Mouse (Mus musculus) liver, embryonic 14.5 days (tissue): ENCODE measurements around the gene Parp12. TPM values are rescaled to one million over a fixed set of nuclear protein-coding genes. Genes with fewer than 3 reads are reported as not detected.

Source experiments
- ATAC-seq: fragments of 200-750 bp; cut with Nextera tagmentation; 2 replicates; pipeline ENCODE4 v1.8.0; 2017; ENCODE audit warnings: moderate number of reproducible peaks, mild to moderate bottlenecking, moderate library complexity; ENCODE audit not compliant: insufficient read depth
- DNase-seq, 3 experiments: peaks; one replicate each; pipeline ENCODE4 v3.0.0-alpha.2; 2012 to 2013; ENCODE audit warnings: low read depth in 3 of 3, low spot score in 3 of 3
- H3K27ac ChIP-seq: fragments of 300-500 bp; sonication (generic); 2 replicates; pipeline ENCODE4 v1.5.1; 2014; ENCODE audit warnings: moderate library complexity, mild to moderate bottlenecking, control low read depth, inconsistent platforms
- H3K27me3 ChIP-seq: fragments of 300-500 bp; sonication (generic); 2 replicates; pipeline ENCODE4 v1.6.1; 2014; ENCODE audit warnings: mild to moderate bottlenecking, low read length, moderate library complexity; ENCODE audit not compliant: control insufficient read depth, insufficient read depth
- H3K36me3 ChIP-seq: fragments of 300-500 bp; sonication (generic); replicated peaks from 2 replicates; pipeline ENCODE4 v1.6.1; 2014; ENCODE audit warnings: low read depth; ENCODE audit not compliant: control insufficient read depth, insufficient read depth
- H3K4me1 ChIP-seq, 2 experiments: fragments of 200-500 bp in 1 of 2; fragments of 300-500 bp in 1 of 2; sonication (generic) in 1 of 2; replicated peaks; 2 replicates each; pipeline ENCODE4 v1.6.1; 2012 to 2014; ENCODE audit warnings: antibody characterized with exemption in 1 of 2, inconsistent platforms in 1 of 2, low read length in 1 of 2; ENCODE audit not compliant: control insufficient read depth in 2 of 2, insufficient read depth in 2 of 2
- H3K4me2 ChIP-seq: fragments of 300-500 bp; sonication (generic); 2 replicates; pipeline ENCODE4 v1.6.1; 2014; ENCODE audit warnings: low read depth, mild to moderate bottlenecking, control low read depth, moderate library complexity
- H3K4me3 ChIP-seq, 2 experiments: fragments of 200-500 bp in 1 of 2; fragments of 300-500 bp in 1 of 2; sonication (generic) in 1 of 2; 2 replicates each; pipeline ENCODE4 v1.5.1; 2012 to 2014; ENCODE audit warnings: low read depth in 2 of 2, low read length in 2 of 2, mild to moderate bottlenecking in 2 of 2, control low read depth in 1 of 2, inconsistent platforms in 1 of 2, moderate library complexity in 1 of 2; ENCODE audit not compliant: insufficient read depth in 1 of 2
- H3K9ac ChIP-seq: fragments of 300-500 bp; sonication (generic); replicated peaks from 2 replicates; pipeline ENCODE4 v1.6.1; 2014; ENCODE audit warnings: mild to moderate bottlenecking, control low read depth, moderate library complexity
- H3K9me3 ChIP-seq: fragments of 300-500 bp; sonication (generic); 2 replicates; pipeline ENCODE4 v1.6.1; 2016; ENCODE audit warnings: low read length, mixed read lengths; ENCODE audit not compliant: control insufficient read depth
- CTCF ChIP-seq: IDR thresholded peaks from 2 replicates; pipeline ENCODE4 v1.5.1; 2016; ENCODE audit warnings: antibody characterized with exemption, low read depth, control low read depth
- EP300 ChIP-seq: IDR thresholded peaks from 2 replicates; pipeline ENCODE4 v1.6.1; 2016; ENCODE audit warnings: antibody characterized with exemption, low read depth
- whole genome bisulfite sequencing: fragments of 180-500 bp; shearing (Covaris S2); extraction: QIAGEN DNeasy Blood & Tissue Kit; methylation state at CpG from one replicate; pipeline ENCODE4 v1.1.7; 2014; ENCODE audit not compliant: insufficient replicate concordance; 5-methylcytosine and 5-hydroxymethylcytosine counted together
- polyA plus RNA-seq, 2 experiments: library from polyadenylated mRNA; depleted of rRNA in 1 of 2; stranded (reverse) in 1 of 2; unstranded in 1 of 2; fragments of >200 nt; fragmentation: Nextera tagmentation in 1 of 2; extraction: Ambion mirVana in 1 of 2; gene quantifications; 2 replicates each; pipeline versions ENCODE4 v1.2.1 to v1.2.3; 2012 to 2014

Gene Parp12
- polyA plus RNA-seq, 2 experiments = 2.8 to 4.3 TPM

GRCm38 (mm10) chr6:39052636-39053035 lies 65.5 kb downstream of the Parp12 start:
- Histone ChIP-seq H3K4me1 (0 out of 4 replicates have a peak, but pooled peaks cover 0 to under 1% of the 10 kb centered on the region in 2 experiments), H3K27me3 (no peaks in the 10 kb centered on the region), H3K4me2 (no peak overlapping the region), H3K9ac (no peak overlapping the region), H3K9me3 (no peaks in the 10 kb centered on the region), H3K36me3 (no peaks in the 10 kb centered on the region), H3K27ac (no peak overlapping the region), H3K4me3 (no peak overlapping the region)
- TF ChIP-seq CTCF = no peak
- TF ChIP-seq EP300 = no peak
- DNase-seq = no peak
- 50% methylated on average over 4 of the region's 4 CpGs for WGBS
- ATAC-seq = no peak

DNA sequence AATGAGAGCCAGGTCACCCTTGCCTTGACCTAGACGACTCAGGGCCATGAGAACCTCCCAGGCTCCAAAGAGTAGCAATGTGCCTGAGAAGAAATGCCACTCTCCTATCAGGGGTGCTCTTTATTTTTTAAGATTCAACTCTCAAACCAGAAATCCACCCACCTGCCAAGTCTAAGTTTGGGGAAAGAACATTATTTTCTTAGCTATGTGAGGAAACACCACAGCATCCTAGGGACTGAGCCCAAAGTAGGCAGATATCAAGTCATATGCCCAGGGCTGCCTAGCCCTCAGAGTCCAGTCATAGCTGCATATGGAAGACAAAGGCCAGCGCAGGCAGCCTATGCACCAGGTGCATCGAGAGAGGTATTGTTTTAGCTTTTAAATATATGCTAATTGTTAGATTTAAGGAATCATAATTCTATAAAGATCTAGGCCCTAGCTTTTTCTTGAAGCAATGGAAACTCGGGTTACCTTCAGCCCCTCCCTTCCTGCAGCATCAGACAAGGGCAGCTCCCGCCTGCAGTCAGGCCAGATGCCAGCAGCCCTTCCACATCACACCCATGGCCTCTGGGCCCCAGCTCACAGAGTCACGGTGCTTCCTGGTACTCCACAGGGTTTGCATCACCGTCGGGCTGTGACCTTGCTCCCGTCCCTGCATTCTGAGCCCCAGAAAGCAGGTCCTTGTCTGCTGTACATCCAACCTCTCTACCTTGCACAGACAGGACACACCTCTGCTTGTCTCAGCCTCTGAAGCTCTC lies 66.2 kb downstream of the Parp12 start:
- 46% methylated on average over 9 of the region's 9 CpGs for WGBS
- H3K4me3 ChIP-seq = no peak overlapping the region
- no peak for ATAC-seq
- H3K4me1 ChIP-seq = no peaks in the 10 kb centered on the region
- DNase-seq = no peak
- no peak overlapping the region for H3K9ac ChIP-seq
- H3K27me3 ChIP-seq = no peaks in the 10 kb centered on the region
- no peaks in the 10 kb centered on the region for H3K36me3 ChIP-seq
- no peak overlapping the region for H3K4me2 ChIP-seq
- H3K27ac ChIP-seq = no peak overlapping the region
- TF ChIP-seq EP300 (no peak), CTCF (no peak)
- no peaks in the 10 kb centered on the region for H3K9me3 ChIP-seq

DNA sequence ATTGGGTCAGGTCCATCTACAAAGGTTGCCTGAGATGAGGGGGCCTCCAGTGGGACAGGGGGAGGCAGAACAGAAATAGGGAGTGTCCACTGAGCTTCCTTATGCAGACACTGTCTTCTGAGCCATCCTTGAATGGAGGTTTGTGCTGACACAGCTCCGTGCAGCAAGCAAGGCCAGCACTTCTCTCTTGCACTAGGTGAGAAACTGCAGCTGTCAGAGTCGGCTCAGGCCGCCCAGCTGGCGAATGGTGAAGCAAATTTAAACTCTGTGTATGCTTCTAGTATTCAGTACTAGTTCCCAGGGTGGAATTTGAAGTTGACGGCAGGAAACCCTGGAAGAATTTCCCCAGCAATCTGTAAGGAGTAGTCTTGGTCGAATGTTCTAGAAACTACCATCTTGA lies 67.3 kb downstream of the Parp12 start:
- DNase-seq = no peak

GRCm38 (mm10) chr6:39049141-39049540 lies 69.0 kb downstream of the Parp12 start:
- Histone ChIP-seq H3K27ac (no peak overlapping the region), H3K4me2 (no peak overlapping the region), H3K36me3 (no peaks in the 10 kb centered on the region), H3K9ac (no peak overlapping the region), H3K9me3 (no peaks in the 10 kb centered on the region), H3K4me3 (no peak overlapping the region), H3K27me3 (no peaks in the 10 kb centered on the region), H3K4me1 (no peaks in the 10 kb centered on the region)
- DNase-seq (no peak), ATAC-seq (no peak)
- no peak for TF ChIP-seq CTCF
- no peak for TF ChIP-seq EP300
- WGBS = 60% methylated on average over 5 of the region's 5 CpGs

More for the DNA sequence above, 67.3 kb downstream of the Parp12 start:
- H3K4me3 ChIP-seq = no peak overlapping the region
- no peaks in the 10 kb centered on the region for H3K27me3 ChIP-seq
- H3K4me1 ChIP-seq = no peaks in the 10 kb centered on the region
- H3K9ac ChIP-seq = no peak overlapping the region
- no peak overlapping the region for H3K4me2 ChIP-seq
- H3K27ac ChIP-seq = no peak overlapping the region
- 53% methylated on average over 6 of the region's 6 CpGs for WGBS
- ATAC-seq = no peak
- H3K36me3 ChIP-seq = no peaks in the 10 kb centered on the region
- no peaks in the 10 kb centered on the region for H3K9me3 ChIP-seq
- no peak for TF ChIP-seq CTCF
- no peak for TF ChIP-seq EP300

GRCm38 (mm10) chr6:39040451-39040850 lies 77.7 kb downstream of the Parp12 start:
- no peaks in the 10 kb centered on the region for H3K27me3 ChIP-seq
- H3K4me1 ChIP-seq = no peaks in the 10 kb centered on the region
- H3K27ac ChIP-seq = no peak overlapping the region
- no peaks in the 10 kb centered on the region for H3K36me3 ChIP-seq
- TF ChIP-seq EP300 (no peak), CTCF (no peak)
- H3K4me2 ChIP-seq = no peak overlapping the region
- WGBS = 72% methylated on average over 9 of the region's 9 CpGs
- no peak overlapping the region for H3K9ac ChIP-seq
- ATAC-seq (no peak), DNase-seq (no peak)
- no peak overlapping the region for H3K4me3 ChIP-seq
- H3K9me3 ChIP-seq = no peaks in the 10 kb centered on the region

Other genes with a start within 250 kb of the Parp12 start
- 4.5 and 5.1 TPM in 2 replicates for gene Tbxas1, start 242.9 kb downstream of the Parp12 start, polyA plus RNA-seq (2012; rRNA removed)
- 6.3 and 8.4 TPM in 2 replicates for gene Tbxas1, start 242.9 kb downstream of the Parp12 start, polyA plus RNA-seq (2014; fragmentation: Nextera tagmentation; extraction: Ambion mirVana)
- gene Hipk2, start 242.2 kb downstream of the Parp12 start, polyA plus RNA-seq (2012; rRNA removed) = 10.7 and 12.3 TPM in 2 replicates
- gene Hipk2, start 242.2 kb downstream of the Parp12 start, polyA plus RNA-seq (2014; fragmentation: Nextera tagmentation; extraction: Ambion mirVana) = 13.0 and 15.5 TPM in 2 replicates
- gene Kdm7a, start 88.4 kb upstream of the Parp12 start, polyA plus RNA-seq (2012; rRNA removed) = 4.5 and 6.7 TPM in 2 replicates
- gene Kdm7a, start 88.4 kb upstream of the Parp12 start, polyA plus RNA-seq (2014; fragmentation: Nextera tagmentation; extraction: Ambion mirVana) = 9.1 and 11.1 TPM in 2 replicates